Mouse (Mus musculus): ENCODE measurements at regions not wholly inside any gene's neighbourhood (a gene's known extent, or its start where the extent isn't known, plus 50 kb on each side); places are given as distances from the start of the nearest gene placed in this dataset.

GRCm38 (mm10) chr17:64943213-64943612, 107.3 kb upstream of the 4930583I09Rik start:
- no peaks in the 10 kb centered on the region for H3K27me3 ChIP-seq
- H3K4me2 ChIP-seq: no peak overlapping the region
- H3K4me3 ChIP-seq: no peak overlapping the region
- no peak for ATAC-seq (ENCODE audit: insufficient number of reproducible peaks, low FRiP score, low TSS enrichment, low read depth)
- H3K4me1 ChIP-seq: no peaks in the 10 kb centered on the region
- no peak overlapping the region for H3K9ac ChIP-seq
- no peaks in the 10 kb centered on the region for H3K36me3 ChIP-seq
- WGBS: 62% methylated on average over 2 of the region's 2 CpGs
- H3K9me3 ChIP-seq: no peaks in the 10 kb centered on the region
- no peak overlapping the region for H3K27ac ChIP-seq

- no peak for ATAC-seq (ENCODE audit: insufficient number of reproducible peaks, low FRiP score, low TSS enrichment, low read depth)
These were observed 105.7 kb upstream of the 4930583I09Rik start for GRCm38 (mm10) chr17:64941555-64941954.

GRCm38 (mm10) chr17:64935683-64936082, 99.8 kb upstream of the 4930583I09Rik start:
- H3K27me3 ChIP-seq: no peaks in the 10 kb centered on the region
- H3K36me3 ChIP-seq: no peaks in the 10 kb centered on the region
- no peak for ATAC-seq (ENCODE audit: insufficient number of reproducible peaks, low FRiP score, low TSS enrichment, low read depth)
- no peak overlapping the region for H3K4me3 ChIP-seq
- H3K9ac ChIP-seq: no peak overlapping the region
- no peak overlapping the region for H3K4me2 ChIP-seq
- H3K4me1 ChIP-seq: no peaks in the 10 kb centered on the region
- H3K9me3 ChIP-seq: no peaks in the 10 kb centered on the region
- WGBS: 49% methylated on average over 4 of the region's 4 CpGs
- no peak overlapping the region for H3K27ac ChIP-seq

More at GRCm38 (mm10) chr17:64941555-64941954, 105.7 kb upstream of the 4930583I09Rik start:
- H3K27me3 ChIP-seq: no peaks in the 10 kb centered on the region
- H3K4me2 ChIP-seq: no peak overlapping the region
- H3K9ac ChIP-seq: no peak overlapping the region
- no peaks in the 10 kb centered on the region for H3K9me3 ChIP-seq
- H3K4me1 ChIP-seq: no peaks in the 10 kb centered on the region
- H3K36me3 ChIP-seq: no peaks in the 10 kb centered on the region
- 95% methylated on average over 6 of the region's 6 CpGs for WGBS
- no peak overlapping the region for H3K4me3 ChIP-seq
- H3K27ac ChIP-seq: no peak overlapping the region

GRCm38 (mm10) chr17:64934411-64934810, 98.5 kb upstream of the 4930583I09Rik start:
- Histone ChIP-seq H3K9me3 (no peaks in the 10 kb centered on the region), H3K27me3 (no peaks in the 10 kb centered on the region), H3K36me3 (no peaks in the 10 kb centered on the region), H3K27ac (no peak overlapping the region), H3K9ac (no peak overlapping the region), H3K4me2 (no peak overlapping the region), H3K4me1 (no peaks in the 10 kb centered on the region), H3K4me3 (no peak overlapping the region)
- WGBS: 85% methylated on average over 1 of the region's 1 CpGs
- no peak for ATAC-seq (ENCODE audit: insufficient number of reproducible peaks, low FRiP score, low TSS enrichment, low read depth)

- no peak overlapping the region for H3K4me3 ChIP-seq
- no peak for ATAC-seq (ENCODE audit: insufficient number of reproducible peaks, low FRiP score, low TSS enrichment, low read depth)
- H3K36me3 ChIP-seq: no peaks in the 10 kb centered on the region
- H3K27ac ChIP-seq: no peak overlapping the region
- H3K27me3 ChIP-seq: no peaks in the 10 kb centered on the region
- 52% methylated on average over 7 of the region's 7 CpGs for WGBS
- no peaks in the 10 kb centered on the region for H3K4me1 ChIP-seq
- no peaks in the 10 kb centered on the region for H3K9me3 ChIP-seq
- H3K4me2 ChIP-seq: no peak overlapping the region
- no peak overlapping the region for H3K9ac ChIP-seq
These were observed 95.1 kb upstream of the 4930583I09Rik start for GRCm38 (mm10) chr17:64930816-64931428.

- no peak for ATAC-seq (ENCODE audit: insufficient number of reproducible peaks, low FRiP score, low TSS enrichment, low read depth)
- Histone ChIP-seq H3K4me2 (no peak overlapping the region), H3K36me3 (no peaks in the 10 kb centered on the region), H3K4me3 (no peak overlapping the region), H3K9me3 (no peaks in the 10 kb centered on the region), H3K4me1 (no peaks in the 10 kb centered on the region), H3K9ac (no peak overlapping the region), H3K27me3 (no peaks in the 10 kb centered on the region), H3K27ac (no peak overlapping the region)
- 73% methylated on average over 5 of the region's 5 CpGs for WGBS
These were observed 87.9 kb upstream of the 4930583I09Rik start for GRCm38 (mm10) chr17:64923762-64924161.

GRCm38 (mm10) chr17:64922235-64922634, 86.4 kb upstream of the 4930583I09Rik start:
- no peak overlapping the region for H3K4me2 ChIP-seq
- H3K9ac ChIP-seq: no peak overlapping the region
- H3K27me3 ChIP-seq: no peaks in the 10 kb centered on the region
- H3K9me3 ChIP-seq: no peaks in the 10 kb centered on the region
- no peak overlapping the region for H3K4me3 ChIP-seq
- WGBS: 81% methylated on average over 4 of the region's 4 CpGs
- H3K27ac ChIP-seq: no peak overlapping the region
- H3K4me1 ChIP-seq: no peaks in the 10 kb centered on the region
- no peak for ATAC-seq (ENCODE audit: insufficient number of reproducible peaks, low FRiP score, low TSS enrichment, low read depth)
- no peaks in the 10 kb centered on the region for H3K36me3 ChIP-seq

GRCm38 (mm10) chr17:64920236-64920635, 84.4 kb upstream of the 4930583I09Rik start:
- ATAC-seq (ENCODE audit: insufficient number of reproducible peaks, low FRiP score, low TSS enrichment, low read depth): no peak
- Histone ChIP-seq H3K9me3 (no peaks in the 10 kb centered on the region), H3K4me1 (peaks cover 9% of the 10 kb centered on the region; the same call in 1 of the 2 replicates), H3K4me3 (no peak overlapping the region), H3K9ac (no peak overlapping the region), H3K27me3 (no peaks in the 10 kb centered on the region), H3K36me3 (no peaks in the 10 kb centered on the region), H3K4me2 (no peak overlapping the region), H3K27ac (no peak overlapping the region)
- 74% methylated on average over 2 of the region's 2 CpGs for WGBS

GRCm38 (mm10) chr17:64917830-64918229, 82.0 kb upstream of the 4930583I09Rik start:
- no peaks in the 10 kb centered on the region for H3K9me3 ChIP-seq
- ATAC-seq (ENCODE audit: insufficient number of reproducible peaks, low FRiP score, low TSS enrichment, low read depth): 0 out of 2 replicates have a peak, but pooled peaks have one; percentile 32
- WGBS: 85% methylated on average over 4 of the region's 4 CpGs

GRCm38 (mm10) chr17:64916657-64917056, 80.8 kb upstream of the 4930583I09Rik start:
- Histone ChIP-seq H3K27ac (no peak overlapping the region), H3K36me3 (no peaks in the 10 kb centered on the region), H3K4me2 (no peak overlapping the region), H3K27me3 (no peaks in the 10 kb centered on the region), H3K9ac (no peak overlapping the region), H3K9me3 (no peaks in the 10 kb centered on the region), H3K4me3 (no peak overlapping the region), H3K4me1 (peaks cover 13% of the 10 kb centered on the region)
- WGBS: 49% methylated on average over 6 of the region's 6 CpGs
- ATAC-seq (ENCODE audit: insufficient number of reproducible peaks, low FRiP score, low TSS enrichment, low read depth): no peak

More at GRCm38 (mm10) chr17:64917830-64918229, 82.0 kb upstream of the 4930583I09Rik start:
- H3K4me1 ChIP-seq: peaks cover 13% of the 10 kb centered on the region
- no peaks in the 10 kb centered on the region for H3K36me3 ChIP-seq
- no peaks in the 10 kb centered on the region for H3K27me3 ChIP-seq
- no peak overlapping the region for H3K4me2 ChIP-seq
- H3K4me3 ChIP-seq: no peak overlapping the region
- H3K9ac ChIP-seq: no peak overlapping the region
- no peak overlapping the region for H3K27ac ChIP-seq

- H3K4me2 ChIP-seq: no peak overlapping the region
- no peaks in the 10 kb centered on the region for H3K27me3 ChIP-seq
- H3K27ac ChIP-seq: no peak overlapping the region
- H3K9me3 ChIP-seq: no peaks in the 10 kb centered on the region
- ATAC-seq (ENCODE audit: insufficient number of reproducible peaks, low FRiP score, low TSS enrichment, low read depth): no peak
- H3K9ac ChIP-seq: no peak overlapping the region
- 18% methylated on average over 3 of the region's 3 CpGs for WGBS
- no peak overlapping the region for H3K4me3 ChIP-seq
- peaks cover 13% of the 10 kb centered on the region for H3K4me1 ChIP-seq
- no peaks in the 10 kb centered on the region for H3K36me3 ChIP-seq
These were observed 79.8 kb upstream of the 4930583I09Rik start for GRCm38 (mm10) chr17:64915708-64916107.

GRCm38 (mm10) chr17:64915025-64915424, 79.2 kb upstream of the 4930583I09Rik start:
- Histone ChIP-seq H3K9me3 (no peaks in the 10 kb centered on the region), H3K4me1 (peaks cover 13% of the 10 kb centered on the region), H3K27ac (peak overlapping the region; percentile 4; the same call in 1 of the 2 replicates), H3K27me3 (no peaks in the 10 kb centered on the region), H3K4me2 (no peak overlapping the region), H3K4me3 (no peak overlapping the region), H3K9ac (no peak overlapping the region), H3K36me3 (no peaks in the 10 kb centered on the region)
- 38% methylated on average over 4 of the region's 4 CpGs for WGBS
- no peak for ATAC-seq (ENCODE audit: insufficient number of reproducible peaks, low FRiP score, low TSS enrichment, low read depth)

GRCm38 (mm10) chr17:64914302-64914701, 78.4 kb upstream of the 4930583I09Rik start:
- Histone ChIP-seq H3K4me2 (no peak overlapping the region), H3K27ac (no peak overlapping the region), H3K9ac (no peak overlapping the region), H3K9me3 (no peaks in the 10 kb centered on the region), H3K27me3 (no peaks in the 10 kb centered on the region), H3K4me1 (peaks cover 13% of the 10 kb centered on the region), H3K36me3 (no peaks in the 10 kb centered on the region), H3K4me3 (no peak overlapping the region)
- 18% methylated on average over 8 of the region's 8 CpGs for WGBS
- ATAC-seq (ENCODE audit: insufficient number of reproducible peaks, low FRiP score, low TSS enrichment, low read depth): no peak
